Mouse (Mus musculus): ENCODE data around the gene D430041D05Rik.

Gene D430041D05Rik

GRCm38 (mm10) chr2:104185616-104186015 lies 225.2 kb downstream of the D430041D05Rik start:
- DNase-seq: no peak

DNA sequence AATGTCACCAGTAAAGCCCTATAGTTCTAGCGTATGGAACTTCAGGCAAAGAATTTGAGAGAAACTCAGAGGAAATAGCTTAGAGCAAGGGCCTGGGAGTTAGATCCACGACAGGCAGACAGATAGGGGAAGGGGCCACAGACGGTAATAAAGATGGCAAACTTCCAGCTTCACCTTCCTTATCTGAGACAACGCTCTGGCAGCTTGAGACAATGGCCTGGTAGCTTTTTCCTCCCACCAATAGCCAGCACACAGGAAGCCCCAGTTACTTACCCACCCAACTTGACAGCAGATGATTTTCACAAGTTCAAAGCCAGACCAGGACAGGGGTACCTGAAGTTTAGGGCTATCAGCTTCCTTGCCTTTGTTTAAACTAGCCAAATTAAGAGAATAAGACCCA lies 226.5 kb downstream of the D430041D05Rik start:
- no peak for DNase-seq

DNA sequence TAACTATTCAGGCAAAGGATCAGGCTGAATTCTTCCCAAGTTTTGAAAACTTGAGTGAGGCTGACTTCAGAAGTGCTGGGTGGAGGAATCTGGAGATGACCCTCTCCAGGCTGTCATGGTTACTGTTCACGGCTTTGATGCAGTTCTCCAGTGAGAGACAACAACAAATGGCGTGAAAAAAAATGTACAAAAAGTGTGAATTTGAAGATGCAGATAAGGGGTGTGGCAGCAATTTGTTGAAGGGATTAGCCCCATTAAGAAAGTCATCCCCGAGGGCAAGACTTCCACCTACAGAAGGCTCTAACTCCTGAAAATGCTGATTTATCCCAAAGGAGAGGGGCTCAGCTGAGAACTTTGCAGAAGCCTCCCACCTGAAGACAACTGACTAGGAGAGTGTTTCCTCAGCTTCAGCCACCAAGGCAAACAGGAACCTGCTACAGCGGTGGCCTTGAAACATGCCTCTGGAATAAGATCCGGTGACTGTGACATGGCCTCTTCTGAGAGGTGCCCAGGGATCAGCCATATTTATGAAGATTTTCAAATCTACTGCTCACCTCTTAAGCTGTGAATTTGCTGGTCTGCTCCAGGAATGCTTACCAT lies 227.5 kb downstream of the D430041D05Rik start:
- DNase-seq: no peak

GRCm38 (mm10) chr2:104179636-104180035 lies 231.2 kb downstream of the D430041D05Rik start:
- DNase-seq: no peak

- DNase-seq: no peak
Observed at GRCm38 (mm10) chr2:104178251-104178650, 232.6 kb downstream of the D430041D05Rik start.

DNA sequence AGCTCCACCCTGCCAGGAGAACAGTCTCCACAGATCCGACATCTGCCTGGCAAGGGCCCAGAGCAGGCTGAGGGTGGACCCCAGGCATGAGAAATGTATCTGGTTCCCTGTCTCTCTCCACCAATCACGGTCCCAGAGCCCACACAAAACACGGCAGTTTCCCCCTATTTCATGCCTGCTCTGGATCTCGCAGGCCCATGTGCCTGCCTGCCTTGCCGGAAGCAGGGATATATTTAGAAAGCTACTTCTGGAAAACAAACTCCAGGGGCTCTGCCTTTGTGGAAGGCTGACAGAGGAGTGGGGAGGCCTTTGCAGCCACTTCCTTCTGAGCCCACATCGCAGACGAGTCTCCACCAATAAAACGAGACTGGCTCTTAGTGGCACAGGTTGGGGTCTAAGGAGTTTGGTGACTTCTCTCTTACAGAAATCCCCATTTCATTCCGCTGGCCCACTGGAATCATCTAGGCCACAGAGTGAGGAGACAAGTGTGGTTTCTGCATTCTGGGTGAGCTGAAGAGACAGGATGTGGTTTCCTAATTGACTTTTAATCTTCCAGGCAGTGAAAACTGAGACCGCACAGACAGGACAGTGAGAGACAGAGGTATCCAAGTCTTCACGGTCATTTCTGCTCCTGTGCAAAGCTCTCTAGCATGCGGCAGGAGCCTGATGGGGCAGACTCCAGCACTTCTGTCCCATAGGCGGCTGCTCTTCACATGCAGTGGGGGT lies 233.7 kb downstream of the D430041D05Rik start:
- DNase-seq: peak; percentile 58

DNA sequence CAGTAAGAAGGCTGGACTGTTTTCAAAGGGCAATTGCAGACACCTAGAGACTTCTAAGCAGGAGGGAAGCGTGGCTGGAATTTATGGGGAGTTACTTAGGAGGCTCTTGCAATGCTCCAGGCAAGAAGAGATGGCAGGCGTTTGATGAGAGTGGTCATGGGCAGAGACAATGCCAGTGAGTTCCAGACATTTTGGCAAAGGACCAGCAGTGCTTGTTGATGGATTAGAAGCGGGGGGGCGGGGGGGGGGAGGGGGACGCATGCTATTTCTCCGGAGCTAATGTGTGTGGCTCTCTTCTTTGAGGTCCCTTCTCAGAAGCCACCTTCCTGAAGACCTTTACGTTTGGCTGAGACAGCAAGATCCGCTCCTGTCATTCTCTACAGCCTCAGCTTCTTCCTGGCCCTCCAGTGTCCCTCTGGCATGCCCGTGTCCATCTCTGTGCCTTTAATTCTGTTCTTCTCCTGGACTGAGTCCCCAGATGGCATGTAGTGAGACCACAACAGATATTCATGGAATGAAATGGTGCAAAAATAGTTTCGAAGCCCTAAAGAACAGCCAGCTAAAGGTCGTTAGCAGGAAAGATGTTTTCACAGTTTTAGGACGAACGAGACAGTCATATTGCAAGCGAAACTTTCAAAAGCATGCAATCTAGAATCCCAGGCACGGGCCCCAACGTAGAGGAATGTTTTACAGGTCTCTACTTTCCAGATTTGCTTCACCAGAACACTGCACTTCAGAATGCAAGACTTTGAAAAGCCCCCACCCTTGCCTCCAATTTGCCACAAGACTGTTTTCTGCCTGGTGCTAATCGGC lies 234.4 kb downstream of the D430041D05Rik start:
- DNase-seq: no peak

DNA sequence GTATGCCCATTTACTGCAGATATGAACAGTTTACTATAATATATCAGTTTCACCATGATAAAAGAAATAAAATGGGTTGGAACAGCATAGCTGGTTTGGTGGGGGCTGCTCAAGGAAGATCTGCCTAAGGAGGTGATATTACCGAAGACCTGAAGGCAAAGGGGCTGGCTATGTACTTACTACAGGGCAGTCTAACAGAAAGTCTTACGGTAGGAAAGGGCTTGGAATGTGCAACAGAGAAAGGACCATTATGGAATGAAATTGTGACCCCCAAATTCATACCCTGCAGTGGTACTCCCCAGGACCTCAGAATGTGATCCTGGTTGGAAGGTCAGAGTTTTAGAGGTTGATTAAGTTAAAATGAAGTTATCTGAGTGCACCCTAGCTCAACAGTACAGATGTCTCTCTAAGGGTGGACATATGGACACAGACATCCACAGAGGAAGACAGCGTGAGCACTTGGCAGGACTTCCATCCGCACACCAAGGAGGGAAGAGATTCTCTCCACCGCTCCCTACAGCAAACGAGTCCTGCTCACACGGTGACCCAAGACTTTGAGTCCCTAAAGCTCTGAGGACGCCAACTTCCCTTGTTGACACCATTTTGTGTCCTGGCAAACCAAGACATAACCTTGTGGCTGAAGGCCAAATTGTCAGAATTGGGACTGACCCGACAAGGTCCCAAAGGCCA lies 235.2 kb downstream of the D430041D05Rik start:
- no peak for DNase-seq

DNA sequence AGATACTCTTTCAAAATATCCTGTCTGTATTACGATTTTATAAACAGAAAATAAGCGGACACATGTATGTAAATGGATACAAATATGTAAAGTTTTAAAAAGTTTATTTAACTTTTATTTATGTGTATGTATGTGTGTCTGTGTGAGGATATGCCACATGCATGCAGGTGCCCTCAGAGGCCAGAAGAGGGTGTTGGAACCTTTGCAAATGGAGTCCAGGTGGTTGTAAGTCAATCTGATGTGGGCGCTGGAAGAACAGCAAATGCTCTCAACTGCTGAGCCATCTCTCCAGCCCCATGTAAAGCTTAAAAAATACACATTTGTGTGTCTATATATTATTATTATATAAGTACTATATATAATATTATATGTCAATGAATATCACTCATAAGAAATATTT lies 237.4 kb downstream of the D430041D05Rik start:
- no peak for DNase-seq

DNA sequence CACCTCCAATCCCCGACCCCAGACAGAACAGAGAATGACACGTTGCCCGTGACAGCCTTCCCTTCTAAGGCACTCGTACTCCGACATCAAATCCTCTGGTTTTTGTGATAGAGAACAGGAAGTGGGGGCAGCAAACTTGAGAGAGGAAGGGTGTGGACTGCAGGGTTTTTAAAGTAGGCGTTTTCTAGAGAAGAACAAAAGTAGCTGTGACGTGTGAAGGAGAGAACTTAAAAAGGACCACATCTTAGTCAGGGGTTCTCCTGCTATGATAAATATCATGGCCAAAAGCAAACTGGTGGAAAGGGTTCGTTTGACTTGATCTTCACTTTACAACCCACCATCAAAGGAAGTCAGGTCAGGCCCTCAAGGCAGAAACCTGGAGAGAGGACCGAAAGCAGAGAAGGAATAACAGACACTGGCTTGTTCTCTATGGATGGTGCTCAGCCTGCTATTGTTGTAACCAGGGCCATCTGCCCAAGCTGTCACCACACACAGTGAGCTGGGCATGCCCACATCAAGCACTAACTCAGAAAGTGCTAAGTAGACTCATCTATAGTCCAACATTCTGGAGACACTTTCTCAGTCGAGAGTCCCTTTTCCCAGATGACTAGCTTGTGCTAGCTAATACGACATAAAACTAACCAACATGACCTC lies 238.0 kb downstream of the D430041D05Rik start:
- DNase-seq: no peak

DNA sequence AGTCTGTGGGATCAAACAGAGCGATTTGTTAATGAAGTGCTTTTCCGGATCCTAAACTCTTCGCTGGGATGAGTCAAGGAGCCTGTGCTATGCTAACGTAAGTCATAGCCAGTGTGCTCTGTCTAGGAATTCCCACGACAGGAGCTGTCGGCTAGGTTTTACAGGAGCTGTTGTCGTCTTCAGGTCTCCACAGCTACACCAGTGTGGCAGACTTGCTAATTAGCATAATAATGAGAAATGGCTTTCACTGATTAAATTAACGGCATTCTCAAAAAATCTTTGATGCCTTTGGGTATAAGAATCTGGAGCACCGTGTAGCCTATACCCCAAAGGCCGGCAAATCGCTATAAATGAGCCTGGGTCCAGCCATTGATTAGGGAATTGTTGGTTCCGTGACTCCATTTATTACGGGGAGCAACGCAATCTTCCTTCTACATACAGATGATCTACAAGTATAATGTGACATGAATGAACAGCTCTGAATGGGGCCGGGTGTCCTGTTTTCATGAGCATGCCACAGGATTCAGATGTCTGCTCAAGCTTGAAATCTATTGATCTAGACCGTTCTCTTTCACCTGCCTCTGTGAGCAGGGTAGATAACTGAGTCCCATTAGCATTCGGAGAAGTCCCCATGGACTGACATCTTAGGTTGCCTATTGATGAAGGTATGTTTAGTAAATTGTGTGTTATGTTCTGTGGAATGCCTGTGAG lies 242.5 kb downstream of the D430041D05Rik start:
- no peak for DNase-seq

GRCm38 (mm10) chr2:104167765-104168164 lies 243.0 kb downstream of the D430041D05Rik start:
- DNase-seq: no peak

GRCm38 (mm10) chr2:104165631-104166030 lies 245.2 kb downstream of the D430041D05Rik start:
- DNase-seq: no peak

GRCm38 (mm10) chr2:104163978-104164487 lies 246.8 kb downstream of the D430041D05Rik start:
- DNase-seq: no peak

GRCm38 (mm10) chr2:104163418-104163817 lies 247.4 kb downstream of the D430041D05Rik start:
- DNase-seq: peak; percentile 16

- no peak for DNase-seq
Observed at GRCm38 (mm10) chr2:104157831-104158230, 253.0 kb downstream of the D430041D05Rik start.

DNA sequence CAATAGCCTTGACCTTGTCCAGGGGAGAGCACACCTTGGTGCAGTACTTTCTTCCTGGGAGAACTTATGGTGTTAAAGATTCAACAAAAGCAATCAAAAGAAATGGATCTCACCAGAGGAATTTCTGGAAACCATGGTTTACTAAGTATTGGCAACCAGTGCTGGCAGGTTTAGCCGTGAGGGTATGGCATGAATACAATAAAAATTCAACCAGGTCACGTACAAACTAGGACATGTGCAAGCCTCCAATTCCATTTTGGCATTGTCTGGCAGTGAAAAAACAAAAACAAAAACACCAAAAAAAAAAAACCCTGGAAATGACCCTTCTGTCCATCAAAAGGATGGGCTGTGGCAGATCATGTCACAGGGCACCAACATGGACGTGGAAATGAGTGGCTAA lies 256.9 kb downstream of the D430041D05Rik start:
- DNase-seq: no peak

DNA sequence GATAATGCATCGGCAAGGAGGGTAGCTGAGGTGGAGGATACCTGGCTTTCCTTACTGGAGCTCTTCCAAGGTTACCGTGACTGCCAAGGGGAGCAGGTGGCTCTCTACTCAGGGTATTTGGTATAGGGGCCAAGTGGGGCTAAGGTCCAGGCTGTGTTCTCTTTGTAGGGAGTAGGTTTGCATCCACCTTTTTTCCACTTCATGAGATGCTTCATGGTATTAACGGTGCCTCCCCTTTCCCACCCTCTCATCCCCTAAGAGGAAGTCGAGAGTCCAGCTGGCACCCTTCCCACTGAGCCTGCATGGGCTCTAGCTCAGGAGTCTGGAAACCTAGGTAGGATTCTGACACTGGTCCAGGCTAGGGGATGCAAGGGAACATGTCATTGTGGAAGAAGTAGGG lies 257.5 kb downstream of the D430041D05Rik start:
- no peak for DNase-seq

GRCm38 (mm10) chr2:104150608-104151397 lies 260.0 kb downstream of the D430041D05Rik start:
- no peak for DNase-seq

- no peak for DNase-seq
Observed at GRCm38 (mm10) chr2:104147910-104148561, 262.8 kb downstream of the D430041D05Rik start.
